Mouse (Mus musculus) T-helper 17 cell (primary cell): Measurements from ENCODE around the gene Cdk6.
"Not testable (repeated sequence)": the region's sequence is repeated elsewhere in the genome, so short reads cannot be mapped to it uniquely, and the experiment has no call there.

Source experiments
- in situ Hi-C, 2 experiments: fragments of 300-600 bp; cut with MboI, MseI; formaldehyde crosslinking; loops; 1 replicate in 1 of 2; 2 replicates in 1 of 2; pipeline ENCODE4 v1.15.1; 2025; ENCODE audit warnings: high pct_unique_total_duplicates in 2 of 2

The Cdk6 gene

DNA sequence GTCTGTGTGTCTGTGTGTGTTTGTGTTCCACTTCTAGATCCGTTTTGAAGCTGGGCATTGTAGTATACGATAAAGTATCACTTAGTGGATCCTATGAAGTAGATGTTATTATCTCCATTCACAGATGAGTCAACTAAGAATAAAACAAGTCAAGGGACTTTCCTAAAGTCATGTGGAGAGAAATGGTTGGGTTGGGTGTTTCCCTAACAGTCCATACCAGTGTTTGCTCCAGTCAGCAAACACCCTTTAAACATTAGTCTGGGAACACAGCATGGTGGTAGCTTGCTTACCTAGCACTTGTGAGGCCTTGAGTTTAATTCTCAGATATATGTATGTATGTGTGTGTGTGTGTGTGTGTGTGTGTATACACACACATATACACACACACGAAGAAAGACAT, 168.2 kb downstream of the Cdk6 start:
- in situ Hi-C loops, result no loop called here

DNA sequence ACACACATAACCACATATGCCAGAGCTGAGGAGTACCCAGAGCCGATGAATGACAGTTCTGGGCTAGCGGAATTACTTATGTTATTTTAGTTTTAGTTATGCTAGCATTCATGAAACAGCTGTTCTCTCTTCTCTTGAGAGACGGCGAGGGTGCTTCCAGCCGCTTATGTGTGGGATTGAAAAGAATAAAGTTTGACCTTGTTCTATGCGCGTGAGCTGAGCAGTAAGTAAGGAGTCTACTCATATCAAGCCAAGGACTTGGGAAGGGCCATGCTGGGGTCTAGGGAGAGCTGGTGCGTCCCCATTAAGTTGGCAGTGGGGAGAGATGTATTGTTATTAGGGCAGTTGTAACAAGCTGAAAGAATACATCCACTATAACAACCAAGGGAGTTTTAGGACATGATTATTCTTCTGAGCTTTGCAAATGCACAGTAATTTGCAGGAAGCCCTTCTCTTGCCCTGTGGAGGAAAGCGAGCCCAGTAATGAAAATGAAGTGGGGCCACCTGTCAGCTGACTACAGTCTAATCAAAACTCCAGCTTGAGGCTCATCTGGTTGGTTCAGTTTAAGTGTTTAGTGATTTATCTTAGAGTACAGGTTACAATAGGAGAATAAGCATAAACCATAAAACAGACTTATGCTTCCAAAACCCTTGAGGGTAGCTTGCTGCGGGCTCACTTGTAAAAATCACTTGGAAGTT, 170.0 kb downstream of the Cdk6 start:
- in situ Hi-C loops, result loop anchor here in 1 of 2 experiments (5.0 to 10.0 kb wide), 2 partner anchors 169 to 286 kb away; partner anchors contain the start of gene Cdk6

DNA sequence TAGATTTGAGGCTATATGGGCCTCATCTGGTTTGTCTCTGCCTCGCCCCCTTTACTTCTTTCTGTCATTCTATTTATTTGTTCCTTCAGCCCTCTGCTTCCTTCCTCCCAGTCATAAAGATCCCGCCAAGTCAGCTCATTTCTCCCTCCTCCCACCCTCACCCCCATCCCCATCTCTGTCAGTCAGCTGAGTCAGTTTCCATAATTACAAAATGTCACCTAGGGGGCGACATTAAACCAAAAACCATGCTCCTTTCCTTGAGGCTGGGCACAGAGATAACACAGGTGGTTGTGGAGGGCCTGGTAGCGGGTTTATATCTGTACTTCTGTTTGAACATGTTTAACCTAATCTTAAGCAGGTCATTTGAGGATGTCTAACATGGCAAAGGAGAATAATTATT, 171.3 kb downstream of the Cdk6 start:
- in situ Hi-C loops, result loop anchor here in 1 of 2 experiments (5.0 to 10.0 kb wide), 2 partner anchors 170 to 288 kb away; partner anchors contain the start of gene Cdk6

DNA sequence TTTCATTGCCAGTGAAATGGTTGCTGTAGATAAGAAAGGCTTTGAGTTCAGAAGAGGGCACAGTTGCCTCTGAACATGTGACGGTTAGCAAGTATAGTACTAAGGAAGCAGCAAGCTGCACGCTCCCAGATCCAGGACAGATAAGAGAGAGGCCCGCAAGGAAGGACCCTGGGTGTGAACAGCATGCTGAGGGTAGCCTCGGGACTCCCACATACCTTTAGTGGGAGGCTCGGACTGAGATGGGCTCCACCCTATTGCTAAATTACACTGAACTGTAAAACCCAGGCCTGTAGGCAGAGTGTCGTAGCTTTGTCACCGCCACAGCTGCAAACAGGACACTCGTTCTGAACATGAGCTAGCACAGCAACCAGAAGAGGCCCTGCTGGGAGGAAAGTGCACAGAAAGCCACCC, 173.6 kb downstream of the Cdk6 start:
- in situ Hi-C loops, result loop anchor here (5.0 to 10.0 kb wide), 2 partner anchors 173 to 290 kb away; partner anchors contain the start of gene Cdk6 (in 2 of the 2)

DNA sequence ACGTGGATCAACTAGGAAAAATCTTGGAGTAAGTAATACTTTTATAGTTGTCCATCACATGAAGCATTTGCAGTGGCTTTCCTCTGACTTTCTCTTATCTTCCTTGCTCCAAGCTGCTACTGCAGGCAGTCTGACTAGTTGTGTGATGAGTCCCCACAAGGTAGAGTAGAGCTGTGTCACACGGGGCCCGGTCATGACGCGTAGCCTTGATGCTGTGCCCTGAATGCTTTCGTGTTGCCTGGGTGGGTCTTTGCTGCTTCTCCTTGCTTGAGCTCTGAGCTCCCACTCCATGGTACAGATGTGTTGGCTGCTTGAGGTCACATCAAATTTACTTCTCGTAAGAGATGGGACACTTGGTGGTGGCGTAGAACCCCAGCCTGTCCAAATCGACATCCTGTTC, 174.2 kb downstream of the Cdk6 start:
- in situ Hi-C loops, result loop anchor here (5.0 to 10.0 kb wide), 2 partner anchors 173 to 291 kb away; partner anchors contain the start of gene Cdk6 (in 1 of the 2)

DNA sequence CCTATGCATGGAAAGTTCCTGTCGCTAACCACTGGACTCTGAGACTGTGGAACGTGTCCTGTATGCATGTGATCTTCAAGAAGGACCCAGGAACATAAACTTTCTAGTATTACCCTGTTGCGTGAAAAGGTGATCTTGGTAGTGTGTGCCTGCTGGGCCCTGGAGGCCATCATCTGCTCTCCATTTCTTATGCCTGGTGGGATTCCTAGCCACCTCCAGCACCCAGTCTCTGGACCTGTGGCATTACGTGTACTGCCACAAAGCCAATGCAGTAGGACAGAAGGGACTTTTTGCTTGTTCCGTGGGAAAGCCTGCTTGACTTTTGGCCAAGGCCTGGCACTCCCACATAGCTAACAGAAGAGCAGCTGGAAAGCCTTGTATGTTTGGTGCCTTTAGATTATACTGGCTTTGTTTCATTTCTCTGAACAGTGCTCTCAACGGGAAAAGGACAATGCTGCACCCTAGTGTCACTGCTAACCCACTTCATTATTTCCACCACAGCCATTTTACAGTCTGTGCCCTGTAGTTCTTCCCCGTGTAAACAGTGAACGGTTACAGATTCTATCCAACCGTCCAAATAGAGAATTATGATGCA, 175.3 kb downstream of the Cdk6 start:
- in situ Hi-C loops, result loop anchor here (5.0 to 10.0 kb wide), 2 partner anchors 174 to 292 kb away; partner anchors contain the start of gene Cdk6 (in 1 of the 2)

DNA sequence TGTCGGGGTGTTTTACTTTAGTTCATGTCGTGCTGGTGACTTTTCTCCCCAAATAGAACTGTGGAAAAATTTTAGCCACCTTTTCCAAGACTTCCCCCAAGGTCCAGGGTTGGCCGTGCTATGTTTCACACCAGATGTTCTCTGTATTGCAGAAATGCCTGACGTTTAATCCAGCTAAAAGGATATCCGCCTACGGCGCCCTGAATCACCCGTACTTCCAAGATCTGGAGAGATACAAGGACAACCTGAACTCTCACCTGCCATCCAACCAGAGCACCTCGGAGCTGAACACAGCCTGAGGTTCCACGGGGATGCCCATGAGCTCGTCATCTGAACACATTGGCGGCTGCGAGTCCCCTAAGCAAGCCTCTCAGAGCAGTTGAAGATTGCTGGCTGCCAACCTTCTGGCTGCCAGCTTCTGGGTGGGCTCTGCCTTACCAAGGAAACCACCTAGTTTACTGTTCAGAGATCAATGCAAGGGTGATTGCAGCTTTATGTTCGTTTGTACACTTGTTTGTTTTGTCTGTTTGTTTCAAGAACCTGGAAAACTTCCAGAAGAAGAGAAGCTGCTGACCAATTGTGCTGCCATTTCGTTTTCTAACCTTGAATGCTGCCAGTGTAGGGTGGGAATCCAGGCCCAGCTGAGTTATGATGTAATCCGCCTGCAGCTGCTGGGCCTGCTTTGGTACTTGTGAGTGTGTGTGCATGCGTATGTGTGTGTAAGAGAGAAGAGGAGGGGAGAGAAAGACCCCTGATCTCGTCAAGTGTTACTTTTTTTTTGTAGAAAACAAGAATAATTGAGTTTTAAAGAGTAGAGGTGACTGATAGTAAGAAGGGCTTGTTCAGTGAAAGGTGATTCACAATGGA, 179.4 kb downstream of the Cdk6 start:
- in situ Hi-C loops, result no loop called here

DNA sequence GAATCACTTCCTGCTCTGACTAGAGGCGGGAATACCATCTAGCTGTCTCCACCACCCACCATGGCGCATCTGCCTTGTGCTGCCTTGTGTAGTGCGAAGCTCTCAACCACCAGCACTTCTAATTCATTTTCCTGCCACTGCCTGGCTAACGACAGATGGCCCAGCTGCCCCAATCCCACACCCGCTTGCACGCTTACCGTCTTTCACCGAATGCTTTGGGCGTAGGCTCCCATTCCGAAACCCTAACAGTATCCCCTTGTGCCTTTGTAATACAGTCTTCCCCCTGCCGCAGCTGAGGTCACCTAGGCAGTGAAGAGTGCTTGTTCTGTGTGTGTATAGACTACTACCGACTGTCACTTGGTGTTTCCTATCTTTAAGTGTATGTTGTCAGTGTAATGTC, 180.5 kb downstream of the Cdk6 start:
- in situ Hi-C loops, result no loop called here

DNA sequence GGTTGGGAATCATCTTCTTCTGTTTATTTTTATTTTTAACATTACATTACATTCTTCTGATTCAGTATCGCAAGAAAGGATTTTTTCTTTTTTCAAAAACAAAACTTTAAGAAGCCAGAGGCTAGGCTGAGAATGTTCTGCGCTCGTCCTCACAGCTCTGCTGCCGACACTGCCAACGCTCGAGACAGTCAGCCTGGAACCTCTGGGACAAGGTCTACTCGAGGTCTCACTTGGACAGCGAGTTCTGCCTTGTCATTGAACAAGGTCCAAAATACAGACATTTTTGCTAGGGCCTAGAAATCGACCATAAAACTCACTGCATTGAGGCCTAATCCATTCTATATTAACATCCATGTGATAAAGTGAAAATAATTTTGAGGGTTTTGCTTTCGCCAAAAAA, 181.5 kb downstream of the Cdk6 start:
- in situ Hi-C loops, result no loop called here

DNA sequence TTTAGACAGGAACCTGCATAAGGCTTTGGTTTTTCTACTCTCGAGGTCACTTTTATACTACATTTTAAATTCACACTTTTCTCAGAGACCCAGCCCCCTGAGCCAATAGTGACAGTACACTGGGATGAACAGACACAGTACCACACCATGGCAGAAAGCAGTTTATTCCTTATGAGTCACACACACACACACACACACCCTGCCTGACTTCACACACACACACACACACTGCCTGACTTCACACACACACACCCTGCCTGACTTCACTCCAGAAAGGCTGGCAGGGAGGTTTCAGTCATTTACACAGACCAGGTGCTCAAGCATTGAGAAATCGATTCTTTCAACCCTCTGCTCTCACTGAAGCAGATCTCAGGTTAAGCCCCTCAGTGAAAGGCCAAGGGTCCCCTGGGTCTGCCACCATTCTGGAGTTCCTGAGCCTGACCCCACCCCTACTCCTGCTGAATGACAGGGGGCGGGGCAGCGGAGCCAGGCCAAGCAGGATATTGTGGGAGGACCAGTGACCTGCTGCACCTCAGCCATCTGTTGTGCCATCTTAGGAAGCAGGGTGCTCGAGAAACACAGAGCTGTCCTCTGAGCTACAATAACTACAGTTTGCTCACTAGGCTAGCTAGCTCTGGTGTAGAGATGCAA, 185.9 kb downstream of the Cdk6 start:
- in situ Hi-C loops, result no loop called here

DNA sequence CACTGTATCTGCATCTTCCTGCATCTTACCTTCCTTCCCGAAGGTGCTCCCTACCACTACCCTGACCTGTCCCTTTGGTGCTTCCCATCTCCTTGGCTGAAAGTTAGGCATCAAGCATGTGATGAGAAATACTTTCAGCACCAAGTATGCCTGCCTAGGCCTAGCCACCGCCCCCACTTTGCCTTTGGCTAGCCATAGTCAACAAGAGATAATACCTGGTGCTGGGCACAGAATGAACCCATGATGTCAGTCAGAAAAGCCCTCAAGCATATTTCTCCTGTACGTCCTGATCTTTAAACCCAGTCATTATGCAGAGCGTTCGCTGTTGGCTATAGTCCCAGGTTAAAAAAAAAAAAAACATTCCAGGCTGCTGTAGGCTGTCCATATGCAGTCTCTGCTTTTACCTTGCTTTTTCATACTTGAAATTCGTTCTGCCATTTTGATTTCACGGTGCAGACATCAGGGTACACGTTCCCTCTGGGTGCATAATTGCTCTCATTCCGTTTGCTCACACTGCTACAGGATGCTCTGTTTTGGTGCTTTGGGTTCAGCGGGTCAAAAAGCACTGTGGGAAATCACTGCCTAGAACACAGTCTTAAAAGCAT, 188.4 kb downstream of the Cdk6 start:
- in situ Hi-C loops, result no loop called here

DNA sequence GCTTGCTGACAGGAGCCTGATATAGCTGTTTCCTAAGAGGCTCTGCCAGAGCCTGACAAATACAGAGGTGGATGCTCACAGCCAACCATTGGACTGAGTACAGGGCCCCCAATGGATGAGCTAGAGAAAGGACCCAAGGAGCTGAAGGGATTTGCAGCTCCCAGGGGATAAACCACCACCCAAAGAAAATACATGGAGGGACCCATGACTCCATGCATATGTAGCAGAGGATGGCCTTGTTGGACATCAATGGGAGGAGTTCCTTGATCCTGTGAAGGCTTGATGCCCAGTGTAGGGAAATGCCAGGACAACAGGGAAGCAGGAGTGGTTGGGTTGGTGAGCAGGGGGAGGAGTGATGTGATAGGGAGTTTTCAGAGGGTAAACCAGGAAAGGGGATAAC, 190.8 kb downstream of the Cdk6 start:
- in situ Hi-C loops, result not testable (repeated sequence)

DNA sequence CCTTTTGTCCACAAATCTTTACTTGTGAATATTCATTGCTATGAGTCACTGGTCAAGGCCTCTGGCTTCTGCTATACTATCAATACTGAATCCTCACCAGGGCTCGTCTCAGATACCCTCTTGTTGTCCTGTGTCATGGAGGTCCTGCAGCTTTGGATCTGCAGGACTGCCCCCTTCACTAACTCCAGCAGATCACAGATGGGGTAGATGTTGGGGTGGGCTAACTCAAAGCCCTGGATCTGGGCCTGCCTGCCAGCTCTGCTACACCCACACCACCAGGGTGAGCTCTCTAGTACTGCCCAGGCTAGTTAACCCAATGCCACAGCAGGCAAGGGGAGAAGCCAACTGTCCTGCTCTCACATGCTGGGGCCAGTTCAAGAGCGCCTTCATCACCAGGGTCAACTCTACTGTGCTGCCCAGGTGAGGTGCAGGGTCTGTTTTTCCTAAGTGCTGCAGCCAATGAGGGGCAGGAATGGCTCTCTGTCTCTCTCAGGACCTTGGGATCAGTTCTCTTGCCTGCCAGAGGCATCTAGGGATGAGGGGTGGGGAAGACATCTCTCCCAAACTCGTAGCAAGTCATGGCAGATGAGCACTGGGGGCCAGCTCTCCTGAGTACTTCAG, 195.4 kb downstream of the Cdk6 start:
- in situ Hi-C loops, result no loop called here

DNA sequence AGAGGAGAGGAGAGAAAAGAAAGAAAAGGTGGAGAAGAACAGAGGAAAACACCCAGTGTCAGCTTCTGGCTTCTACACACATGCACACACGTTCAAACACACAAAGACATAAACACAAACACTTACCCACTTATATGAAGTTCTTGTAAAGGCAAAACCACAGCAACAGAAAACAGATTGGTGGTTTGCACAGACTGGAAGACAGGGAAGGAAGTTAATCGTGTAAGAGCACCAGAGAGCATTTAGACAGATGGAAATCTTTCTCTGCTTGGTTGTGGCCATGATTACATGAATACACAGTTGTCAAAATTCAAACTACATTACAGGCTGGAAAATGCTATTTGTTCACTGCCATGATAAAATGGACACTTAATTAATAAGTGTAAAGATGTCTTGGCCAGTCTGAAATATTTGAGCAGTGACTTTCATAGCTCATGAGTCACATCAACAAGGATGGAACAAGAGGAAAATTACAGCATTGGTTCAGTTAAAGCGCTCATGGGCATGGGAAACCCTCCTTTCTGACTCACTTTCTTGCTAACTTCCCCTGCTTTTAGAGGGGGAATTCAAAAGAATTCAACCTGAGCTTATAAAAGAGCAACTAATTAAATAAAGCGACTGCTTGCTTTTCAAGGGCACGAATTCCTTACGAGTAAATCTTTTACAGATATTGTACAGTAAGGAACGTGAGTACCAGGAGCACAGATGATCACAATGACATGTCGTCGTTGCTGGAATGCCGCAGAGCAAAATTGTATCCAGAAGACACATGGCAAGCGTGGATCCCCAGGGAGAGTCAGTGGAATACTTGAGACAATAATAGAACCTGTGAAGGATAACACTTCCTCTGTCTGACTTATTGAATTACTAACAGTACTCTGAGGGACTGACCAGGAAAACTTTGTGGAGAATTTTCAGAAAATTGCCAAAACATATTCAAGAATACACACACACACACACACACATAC, 197.5 kb downstream of the Cdk6 start:
- in situ Hi-C loops, result no loop called here

DNA sequence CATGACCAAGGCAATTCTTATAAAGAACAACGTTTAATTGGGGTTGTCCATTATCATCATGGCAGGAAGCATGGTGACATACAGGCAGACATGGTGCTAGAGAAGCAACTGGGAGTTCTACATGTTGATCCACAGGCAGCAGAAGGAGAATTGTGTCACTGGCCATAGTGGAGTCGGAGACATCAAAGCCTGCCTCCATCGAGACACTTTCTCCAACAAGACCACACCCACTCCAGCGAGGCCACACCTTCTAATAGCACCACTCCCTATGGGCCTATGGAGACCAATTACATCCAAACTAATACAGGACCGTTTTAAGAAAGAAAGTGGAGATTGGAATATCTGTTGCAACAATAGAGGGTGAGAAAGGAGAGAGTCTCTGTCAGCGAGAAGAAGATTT, 200.6 kb downstream of the Cdk6 start:
- in situ Hi-C loops, result loop anchor here in 1 of 2 experiments (5.0 kb wide), 1 partner anchor 45 kb away; no protein-coding TSS in a partner anchor

DNA sequence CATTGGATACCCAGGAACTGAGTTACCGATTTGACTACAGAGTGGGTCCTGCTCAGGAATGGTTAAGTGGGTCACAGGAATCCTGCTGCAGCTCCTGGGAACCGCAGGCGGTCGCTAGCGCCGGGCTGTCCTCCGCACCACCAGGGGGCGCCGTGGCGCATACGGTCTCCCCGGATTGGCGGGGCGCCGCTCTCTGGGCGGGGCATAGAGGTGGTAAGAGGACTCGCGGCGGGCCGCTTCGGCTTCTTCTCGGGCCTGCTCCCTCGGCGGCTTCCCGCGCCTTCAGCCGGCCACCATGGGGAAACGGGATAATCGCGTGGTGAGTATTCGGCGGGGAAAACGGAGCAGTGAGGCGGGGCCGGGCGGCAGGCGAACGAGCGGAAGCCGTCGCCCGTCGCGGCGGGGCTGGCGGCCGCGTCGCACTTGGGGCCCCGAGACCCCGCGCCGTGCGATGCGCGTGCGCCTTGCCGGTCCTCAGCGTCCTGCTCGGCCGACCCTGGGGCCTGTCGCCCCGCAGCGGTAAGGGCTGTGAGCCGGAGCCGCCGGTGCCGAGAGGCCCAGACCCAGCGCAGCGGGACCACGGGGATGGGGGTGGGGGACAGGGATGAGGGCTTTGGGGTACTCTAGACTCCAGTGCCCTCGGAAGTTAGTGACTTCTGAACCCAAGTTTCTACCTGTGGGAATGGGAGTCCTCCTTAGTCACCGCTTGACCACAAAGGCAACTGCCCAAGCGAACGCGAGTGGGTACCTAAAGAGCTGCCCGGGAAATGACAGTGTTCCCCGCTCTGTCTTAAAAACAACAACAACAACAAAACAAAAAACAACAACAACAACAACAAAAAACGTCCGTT, 202.6 kb downstream of the Cdk6 start, which contains the start of gene Fam133b:
Gene Fam133b (plus strand): TSS at position 205 of the 851 bp plus-strand sequence.
- in situ Hi-C loops, result loop anchor here in 1 of 2 experiments (5.0 kb wide), 1 partner anchor 47 kb away; no protein-coding TSS in a partner anchor

DNA sequence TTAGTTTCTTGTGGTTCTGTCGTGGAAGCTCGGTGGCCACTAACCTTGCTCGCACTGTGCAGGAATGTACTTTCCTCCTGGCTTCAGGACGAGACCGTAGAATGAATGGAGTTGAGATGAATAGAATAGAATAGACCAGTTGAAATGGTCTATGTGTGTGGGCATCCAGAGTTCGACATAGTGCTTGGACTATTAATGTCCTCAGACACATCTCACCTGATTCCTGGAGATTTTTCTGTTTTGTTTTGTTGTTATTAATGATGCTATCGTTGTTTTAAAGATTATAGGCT, 203.1 kb downstream of the Cdk6 start:
- in situ Hi-C loops, result loop anchor here in 1 of 2 experiments (5.0 kb wide), 1 partner anchor 47 kb away; no protein-coding TSS in a partner anchor

DNA sequence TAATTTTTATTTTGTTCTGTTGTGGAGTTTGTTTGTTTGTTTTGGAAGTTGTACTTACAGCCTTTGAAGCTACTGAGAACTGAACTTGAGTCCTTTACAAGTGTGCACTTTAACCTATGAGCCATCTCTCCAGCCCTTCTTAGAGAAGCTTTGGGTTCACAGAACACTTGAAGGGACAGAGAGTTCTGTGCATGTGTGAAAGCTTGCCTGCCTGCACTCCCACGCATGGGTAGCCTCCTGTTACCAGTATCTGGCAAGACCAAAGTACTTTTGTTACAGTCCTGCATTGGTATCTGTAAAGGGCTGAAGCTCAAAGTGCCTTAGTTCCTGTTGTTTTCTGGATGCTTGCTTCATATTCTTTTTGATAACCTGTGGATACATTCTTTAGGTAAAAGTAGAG, 204.9 kb downstream of the Cdk6 start:
- in situ Hi-C loops, result loop anchor here in 1 of 2 experiments (5.0 kb wide), 1 partner anchor 399 kb away; no protein-coding TSS in a partner anchor
